Mouse (Mus musculus): ENCODE results near the gene Prr3.
A peak's percentile ranks its signal among the peaks of the same experiment; 100 is the strongest.
"Not testable (repeated sequence)": the region's sequence is repeated elsewhere in the genome, so short reads cannot be mapped to it uniquely, and the experiment has no call there.

Prr3 gene

GRCm38 (mm10) chr17:35979401-35980362, at the start of gene Prr3, which contains the start of gene Gnl1:
Gene Prr3, minus strand, starts transcription at chr17:35980236.
Gene Gnl1, plus strand, starts transcription at chr17:35979851.
- peak; percentile 82 for ATAC-seq (ENCODE audit: low TSS enrichment)

- ATAC-seq (ENCODE audit: low TSS enrichment) = no peak
Observed at GRCm38 (mm10) chr17:36028879-36029619, 49.0 kb upstream of the Prr3 start.

GRCm38 (mm10) chr17:36027663-36028062, 47.6 kb upstream of the Prr3 start:
- no peak for ATAC-seq (ENCODE audit: low TSS enrichment)

- peak; percentile 44 for ATAC-seq (ENCODE audit: low TSS enrichment)
Observed at GRCm38 (mm10) chr17:36025901-36026300, 45.9 kb upstream of the Prr3 start.

- no peak for ATAC-seq (ENCODE audit: low TSS enrichment)
Observed at GRCm38 (mm10) chr17:36025197-36025596, 45.2 kb upstream of the Prr3 start.

- ATAC-seq (ENCODE audit: low TSS enrichment) = peak; percentile 74
Observed at GRCm38 (mm10) chr17:36023710-36024654, 43.9 kb upstream of the Prr3 start.

GRCm38 (mm10) chr17:36022922-36023321, 42.9 kb upstream of the Prr3 start:
- ATAC-seq (ENCODE audit: low TSS enrichment) = no peak

GRCm38 (mm10) chr17:36022098-36022497, 42.1 kb upstream of the Prr3 start:
- ATAC-seq (ENCODE audit: low TSS enrichment) = no peak

- no peak for ATAC-seq (ENCODE audit: low TSS enrichment)
Observed at GRCm38 (mm10) chr17:36021309-36021708, 41.3 kb upstream of the Prr3 start.

GRCm38 (mm10) chr17:36020191-36021073, 40.4 kb upstream of the Prr3 start, which contains the start of gene H2-T24:
Gene H2-T24, minus strand, starts transcription at chr17:36020560.
- ATAC-seq (ENCODE audit: low TSS enrichment) = no peak

- ATAC-seq (ENCODE audit: low TSS enrichment) = no peak
Observed at GRCm38 (mm10) chr17:36019519-36019918, 39.5 kb upstream of the Prr3 start.

- ATAC-seq (ENCODE audit: low TSS enrichment) = no peak
Observed at GRCm38 (mm10) chr17:36018979-36019378, 38.9 kb upstream of the Prr3 start.

- ATAC-seq (ENCODE audit: low TSS enrichment) = 0 out of 2 replicates have a peak, but pooled peaks have one; percentile 9
Observed at GRCm38 (mm10) chr17:36017046-36017445, 37.0 kb upstream of the Prr3 start.

- ATAC-seq (ENCODE audit: low TSS enrichment) = no peak
Observed at GRCm38 (mm10) chr17:36014977-36015376, 34.9 kb upstream of the Prr3 start.

GRCm38 (mm10) chr17:36004409-36004808, 24.4 kb upstream of the Prr3 start:
- ATAC-seq (ENCODE audit: low TSS enrichment) = not testable (repeated sequence)

- no peak for ATAC-seq (ENCODE audit: low TSS enrichment)
Observed at GRCm38 (mm10) chr17:36003331-36003730, 23.3 kb upstream of the Prr3 start.

GRCm38 (mm10) chr17:36001966-36002365, 21.9 kb upstream of the Prr3 start:
- ATAC-seq (ENCODE audit: low TSS enrichment) = peak; percentile 60

- ATAC-seq (ENCODE audit: low TSS enrichment) = peak; percentile 11; the same call in 1 of the 2 replicates
Observed at GRCm38 (mm10) chr17:36001121-36001897, 21.3 kb upstream of the Prr3 start.

GRCm38 (mm10) chr17:36000349-36000748, 20.3 kb upstream of the Prr3 start:
- ATAC-seq (ENCODE audit: low TSS enrichment) = no peak
